Mouse (Mus musculus) B cell, adult 2 months (primary cell): ENCODE measurements around the gene Prlhr.

ENCODE experiments used
- DNase-seq, 2 experiments: peaks; one replicate each; pipeline ENCODE4 v3.0.0; 2022

The Prlhr gene

GRCm38 (mm10) chr19:60468254-60468762 lies at the start of gene Prlhr:
Gene Prlhr, minus strand, starts transcription at chr19:60468304.
- no peak for DNase-seq

- DNase-seq = no peak
Measured at GRCm38 (mm10) chr19:60515064-60515463, 47.0 kb upstream of the Prlhr start.

- DNase-seq = no peak
Measured at GRCm38 (mm10) chr19:60513431-60513830, 45.3 kb upstream of the Prlhr start.

DNA sequence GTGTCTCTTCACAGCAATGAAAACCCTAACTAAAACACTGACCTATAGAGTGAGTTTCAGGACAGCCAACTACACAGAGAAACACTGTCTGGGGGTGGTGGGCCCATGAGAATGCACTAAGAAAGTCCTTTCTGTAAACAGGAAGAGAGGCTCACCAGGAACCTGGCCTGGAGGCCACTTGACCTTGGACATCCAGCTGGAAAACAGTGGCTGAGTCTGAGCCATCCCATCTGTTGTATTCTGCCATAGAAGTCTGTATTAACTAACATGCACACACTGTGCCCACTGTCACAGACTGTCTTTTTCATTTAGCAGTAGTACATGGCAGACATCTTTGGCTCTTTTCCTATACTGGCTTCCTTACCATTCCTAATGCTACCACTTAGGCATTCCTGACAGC lies 32.1 kb upstream of the Prlhr start:
- DNase-seq = no peak

GRCm38 (mm10) chr19:60497171-60497570 lies 29.1 kb upstream of the Prlhr start:
- DNase-seq = no peak

DNA sequence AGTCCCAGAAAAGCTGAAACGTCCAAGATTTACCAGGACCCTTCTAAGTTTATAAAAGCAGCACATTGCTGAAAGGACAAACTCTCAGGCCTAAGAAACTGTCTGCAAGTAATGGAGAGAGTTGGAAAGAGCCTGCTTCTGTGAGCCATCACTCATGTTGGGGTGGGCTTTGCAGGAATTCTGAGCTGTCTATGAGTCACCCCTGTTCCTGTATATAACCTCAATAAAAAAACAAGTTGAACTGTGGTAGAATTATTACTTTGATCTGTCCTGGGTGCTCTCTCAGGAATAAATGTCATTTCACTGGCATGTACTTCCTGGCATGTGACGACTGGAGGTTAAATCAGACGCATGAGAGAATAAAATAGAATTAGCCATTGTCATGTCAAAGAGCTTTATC lies 27.7 kb upstream of the Prlhr start:
- DNase-seq = no peak

- DNase-seq = no peak
Measured at GRCm38 (mm10) chr19:60489566-60489965, 21.5 kb upstream of the Prlhr start.

DNA sequence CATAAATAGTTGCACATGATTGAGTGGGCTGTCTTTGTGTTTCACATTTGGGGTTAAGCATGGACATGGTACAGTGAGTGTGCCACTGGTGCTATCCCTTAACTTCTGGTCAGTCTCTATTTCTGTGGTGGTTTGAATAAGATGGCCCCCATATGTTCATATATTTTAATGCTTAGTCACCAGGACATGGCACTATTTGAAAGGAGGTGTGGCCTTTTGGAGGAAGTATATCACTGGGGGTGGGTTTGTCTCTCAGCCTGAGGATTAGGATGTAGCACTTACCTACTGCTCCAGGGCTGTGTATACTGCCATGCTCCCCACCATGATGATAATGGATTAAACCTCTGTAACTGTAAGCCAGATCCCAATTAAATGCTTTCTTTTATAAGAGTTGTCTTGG lies 17.2 kb upstream of the Prlhr start:
- no peak for DNase-seq

DNA sequence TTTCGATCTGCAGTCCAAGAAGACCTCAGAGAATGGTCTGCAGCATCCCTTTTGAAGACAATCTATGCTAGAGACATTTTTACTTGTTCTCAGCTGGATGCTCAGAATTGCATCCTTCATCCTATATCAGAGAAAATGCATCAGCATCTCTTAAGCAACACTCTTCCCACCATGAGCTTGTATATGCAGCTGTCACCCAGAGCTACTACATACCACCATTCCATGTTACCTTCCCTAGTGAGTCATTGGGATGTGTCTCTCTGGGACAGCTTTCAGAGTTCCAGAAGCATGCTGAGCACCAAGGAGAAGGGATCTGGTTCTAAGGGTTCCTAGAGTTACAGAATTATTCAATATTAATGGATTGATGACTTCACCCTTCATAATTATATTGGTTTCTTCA lies 10.8 kb upstream of the Prlhr start:
- no peak for DNase-seq

DNA sequence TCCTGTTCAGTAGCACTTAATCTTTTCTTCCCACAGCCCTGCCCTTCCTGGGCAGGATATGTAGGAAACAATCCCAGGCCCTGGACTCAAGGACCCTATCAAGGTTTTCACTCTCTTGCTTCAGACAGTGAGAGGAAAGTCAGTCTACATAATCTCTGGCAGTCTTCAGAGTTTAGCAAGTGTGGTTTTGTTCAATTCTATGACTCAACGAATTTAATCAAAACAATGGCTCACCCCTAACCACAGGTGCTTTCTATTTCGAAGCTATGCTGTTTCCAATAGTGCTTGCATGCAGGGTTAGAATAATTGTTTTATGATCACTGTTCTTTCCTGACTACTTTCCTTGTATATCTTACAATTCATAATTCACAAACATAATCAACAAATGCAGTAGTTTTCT lies 9.7 kb upstream of the Prlhr start:
- DNase-seq = no peak

- DNase-seq = peak; percentile 16 to 23
Measured at GRCm38 (mm10) chr19:60468846-60469245, 742 bp upstream of the Prlhr start.

DNA sequence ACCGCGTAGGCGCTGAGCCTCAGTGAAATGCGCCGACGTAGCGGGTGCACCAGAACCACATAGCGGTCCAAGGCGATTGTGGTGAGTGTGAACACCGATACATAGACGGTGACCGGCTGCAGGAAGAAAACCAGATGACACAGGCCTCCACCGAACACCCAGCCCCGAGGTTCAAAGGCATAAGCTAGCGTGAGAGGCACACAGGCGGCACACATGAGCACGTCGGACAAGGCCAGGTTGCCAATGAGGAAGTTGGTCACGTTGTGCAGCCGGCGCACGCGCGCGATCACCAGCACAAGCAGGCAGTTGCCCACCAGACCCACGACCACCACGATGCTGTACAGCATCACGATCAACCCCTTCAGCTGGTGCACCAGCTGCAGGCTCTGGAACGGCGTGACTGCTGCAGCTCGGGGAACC lies 506 bp downstream of the Prlhr start:
- peak; percentile 19 to 20 for DNase-seq

- peak; percentile 70 to 76 for DNase-seq
Measured at GRCm38 (mm10) chr19:60466953-60467570, 1.0 kb downstream of the Prlhr start.

GRCm38 (mm10) chr19:60465726-60466125 lies 2.4 kb downstream of the Prlhr start:
- DNase-seq = no peak

DNA sequence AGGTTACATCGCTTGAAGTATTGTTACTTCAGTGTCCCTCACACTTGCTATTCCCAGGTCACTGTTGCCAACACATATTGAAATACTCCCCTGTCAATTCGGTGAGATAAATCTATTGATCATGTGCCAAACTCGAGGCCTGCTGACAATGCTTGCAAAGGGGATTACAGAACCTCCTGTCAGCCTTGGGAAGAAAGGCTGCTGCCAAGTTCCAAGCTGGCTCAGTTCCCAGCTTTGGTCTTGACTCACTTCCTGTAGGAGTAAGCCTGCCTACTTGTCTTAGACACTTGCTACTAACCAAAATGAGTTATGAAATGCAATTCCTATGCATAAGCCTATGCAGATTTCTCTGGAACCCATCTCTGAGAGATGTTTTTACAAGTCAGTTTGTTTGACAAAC lies 4.2 kb downstream of the Prlhr start:
- no peak for DNase-seq

- no peak for DNase-seq
Measured at GRCm38 (mm10) chr19:60463440-60463839, 4.7 kb downstream of the Prlhr start.

GRCm38 (mm10) chr19:60461476-60461875 lies 6.6 kb downstream of the Prlhr start:
- DNase-seq = no peak

- no peak for DNase-seq
Measured at GRCm38 (mm10) chr19:60459680-60460079, 8.4 kb downstream of the Prlhr start.

GRCm38 (mm10) chr19:60459071-60459470 lies 9.0 kb downstream of the Prlhr start:
- DNase-seq = no peak

DNA sequence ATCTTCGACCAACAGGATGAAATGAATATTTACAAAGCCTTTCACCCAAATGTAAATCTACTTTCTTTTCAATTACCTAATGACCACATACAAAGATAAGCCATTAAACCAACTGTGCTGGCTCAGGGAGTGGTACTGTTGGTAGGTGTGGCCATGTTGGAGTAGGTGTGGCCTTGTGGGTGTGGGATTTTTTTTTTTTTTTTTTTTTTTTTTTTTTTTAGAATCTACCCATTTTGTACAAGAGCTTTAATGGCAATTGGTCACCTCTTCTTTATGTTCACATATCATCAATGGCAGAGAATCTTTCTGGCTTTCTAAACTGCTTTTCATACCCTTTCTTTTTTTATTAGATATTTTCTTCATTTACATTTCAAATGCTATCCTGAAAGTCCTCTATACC lies 12.3 kb downstream of the Prlhr start:
- no peak for DNase-seq

DNA sequence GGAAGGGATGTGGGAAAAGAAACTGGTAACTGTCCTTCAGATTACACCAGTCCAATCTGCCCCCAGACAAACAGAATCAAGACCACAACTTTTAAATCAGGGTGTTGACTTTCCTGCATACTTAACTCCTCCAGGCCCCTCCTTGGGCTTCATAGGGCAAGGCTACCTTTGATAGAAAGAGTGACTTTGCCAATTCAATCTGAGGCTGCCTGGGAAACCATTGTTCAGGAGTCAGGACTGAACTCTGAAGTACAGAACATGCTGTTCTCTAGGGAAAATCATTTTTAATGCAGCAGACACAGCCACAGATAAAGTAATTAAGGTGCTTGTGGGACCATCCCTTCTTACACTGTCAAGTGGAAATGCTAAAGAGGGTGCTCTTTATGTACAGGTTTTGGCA lies 27.6 kb downstream of the Prlhr start:
- DNase-seq = no peak

- DNase-seq = no peak
Measured at GRCm38 (mm10) chr19:60440083-60440482, 28.0 kb downstream of the Prlhr start.

DNA sequence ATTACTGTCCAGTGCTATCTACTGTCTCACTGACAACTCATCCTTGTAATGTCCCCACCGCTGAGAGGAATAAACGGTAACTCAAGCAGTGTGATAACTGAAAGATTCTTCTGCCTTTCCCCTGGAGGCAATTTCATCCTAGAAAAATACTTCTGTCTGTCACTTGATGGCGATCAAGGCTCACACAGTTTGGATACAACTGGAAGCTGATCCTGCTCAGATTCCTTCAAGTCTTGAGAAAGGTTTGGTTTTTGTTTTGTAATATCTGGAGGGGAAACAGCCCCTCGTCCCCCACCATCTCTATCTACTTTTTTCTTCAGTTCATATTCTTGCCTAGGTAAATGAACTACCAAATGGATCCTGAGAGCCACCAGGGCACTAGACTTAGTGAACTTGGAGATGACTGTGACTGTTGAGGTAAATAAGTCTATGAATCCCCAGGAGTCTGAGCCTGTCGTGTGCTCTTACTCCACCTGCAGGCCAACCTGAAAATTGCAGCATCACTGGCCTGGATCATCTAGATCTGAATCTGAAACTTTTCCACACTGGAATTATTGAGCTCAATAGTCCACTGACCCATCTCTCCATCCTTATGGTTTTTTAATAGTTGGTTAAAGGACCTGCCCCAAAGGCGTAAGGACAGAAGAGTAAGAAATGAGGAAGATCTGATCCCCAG lies 30.4 kb downstream of the Prlhr start:
- DNase-seq = peak; percentile 8 to 10

GRCm38 (mm10) chr19:60432347-60433129 lies 35.6 kb downstream of the Prlhr start:
- no peak for DNase-seq
